Mouse (Mus musculus) stomach, embryonic 16.5 days (tissue): ENCODE data around the gene Arhgap32. TPM values are rescaled to one million over a fixed set of nuclear protein-coding genes. Genes with fewer than 3 reads are reported as not detected.
A peak's percentile ranks its signal among the peaks of the same experiment; 100 is the strongest.

ENCODE experiments used
- ATAC-seq: fragments of 200-750 bp; cut with Nextera tagmentation; 2 replicates; pipeline ENCODE4 v1.8.0; 2017; ENCODE audit warnings: moderate number of reproducible peaks, moderate TSS enrichment; ENCODE audit not compliant: insufficient read depth, low FRiP score
- H3K27ac ChIP-seq: fragments of 300-500 bp; sonication (generic); 2 replicates; pipeline ENCODE4 v1.5.1; 2014; ENCODE audit warnings: low read length
- H3K27me3 ChIP-seq: fragments of 300-500 bp; sonication (generic); 2 replicates; pipeline ENCODE4 v1.6.1; 2014; ENCODE audit warnings: low read length, control low read depth, mixed read lengths; ENCODE audit not compliant: control insufficient read depth, insufficient read depth
- H3K36me3 ChIP-seq: fragments of 300-500 bp; sonication (generic); 2 replicates; pipeline ENCODE4 v1.6.1; 2014; ENCODE audit warnings: low read length; ENCODE audit not compliant: control insufficient read depth, insufficient read depth
- H3K4me1 ChIP-seq: fragments of 300-500 bp; sonication (generic); 2 replicates; pipeline ENCODE4 v1.6.1; 2014; ENCODE audit warnings: low read length, control low read depth, mixed read lengths; ENCODE audit not compliant: control insufficient read depth, insufficient read depth
- H3K4me2 ChIP-seq: fragments of 300-500 bp; sonication (generic); 2 replicates; pipeline ENCODE4 v1.6.1; 2014; ENCODE audit warnings: low read depth, low read length, mixed read lengths
- H3K4me3 ChIP-seq: fragments of 300-500 bp; sonication (generic); replicated peaks from 2 replicates; pipeline ENCODE4 v1.5.1; 2014; ENCODE audit warnings: mild to moderate bottlenecking, low read length
- H3K9ac ChIP-seq: fragments of 300-500 bp; sonication (generic); 2 replicates; pipeline ENCODE4 v1.6.1; 2014; ENCODE audit warnings: low read length
- H3K9me3 ChIP-seq: fragments of 300-500 bp; sonication (generic); replicated peaks from 2 replicates; pipeline ENCODE4 v1.6.1; 2016; ENCODE audit warnings: low read length, control low read depth; ENCODE audit not compliant: control insufficient read depth
- WGBS: fragments of 180-500 bp; shearing (Covaris S2); extraction: QIAGEN DNeasy Blood & Tissue Kit; methylation state at CpG from one replicate; pipeline ENCODE4 v1.1.7; 2014; 5-methylcytosine and 5-hydroxymethylcytosine counted together
- polyA plus RNA-seq: library from polyadenylated mRNA; unstranded; fragments of >200 nt; fragmentation: Nextera tagmentation; extraction: Ambion mirVana; gene quantifications from 2 replicates; pipeline ENCODE4 v1.2.1, GENCODE M21; 2015

Gene Arhgap32
- polyA plus RNA-seq, 1 experiment from 2014 or later, result 16.6 TPM

DNA sequence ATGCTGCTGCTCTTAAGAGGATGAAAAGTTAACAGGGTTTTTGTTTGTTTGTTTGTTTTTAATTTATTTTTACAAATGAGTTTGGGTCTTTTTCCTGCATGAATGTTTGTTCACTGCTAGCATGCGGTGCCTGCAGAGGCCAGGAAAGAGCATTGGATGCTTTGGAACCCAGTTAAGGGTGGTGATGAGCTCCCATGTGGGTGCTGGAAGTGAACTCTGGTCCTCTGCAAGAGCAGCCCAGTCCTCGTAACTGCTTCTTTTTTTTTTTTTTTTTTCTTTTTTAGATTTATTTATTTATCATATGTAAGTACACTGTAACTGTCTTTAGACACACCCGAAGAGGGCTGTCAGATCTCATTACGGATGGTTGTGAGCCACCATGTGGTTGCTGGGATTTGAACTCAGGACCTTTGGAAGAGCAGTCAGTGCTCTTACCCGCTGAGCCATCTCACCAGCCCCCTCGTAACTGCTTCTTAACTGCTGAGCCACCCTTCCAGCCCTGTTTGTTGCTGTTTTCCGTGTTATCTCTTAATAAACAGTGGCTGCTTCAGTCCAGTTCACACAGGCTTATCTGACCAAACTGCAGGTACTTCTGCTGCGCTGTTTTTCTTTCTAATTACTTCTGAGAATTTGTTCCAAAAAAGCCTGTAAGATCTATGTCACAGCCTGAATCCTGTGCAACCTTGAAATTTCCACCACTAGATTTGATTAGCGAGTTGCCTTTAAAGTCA is 17.3 kb upstream of the Arhgap32 start:
- H3K27me3 ChIP-seq, result no peaks in the 10 kb centered on the region
- H3K36me3 ChIP-seq, result no peaks in the 10 kb centered on the region
- H3K4me1 ChIP-seq, result peaks cover 23% of the 10 kb centered on the region
- H3K4me3 ChIP-seq, result no peak overlapping the region
- no peak overlapping the region for H3K9ac ChIP-seq
- H3K9me3 ChIP-seq, result no peaks in the 10 kb centered on the region
- WGBS, result 83% methylated on average over 9 of the region's 9 CpGs
- no peak for ATAC-seq
- no peak overlapping the region for H3K27ac ChIP-seq
- H3K4me2 ChIP-seq, result no peak overlapping the region

DNA sequence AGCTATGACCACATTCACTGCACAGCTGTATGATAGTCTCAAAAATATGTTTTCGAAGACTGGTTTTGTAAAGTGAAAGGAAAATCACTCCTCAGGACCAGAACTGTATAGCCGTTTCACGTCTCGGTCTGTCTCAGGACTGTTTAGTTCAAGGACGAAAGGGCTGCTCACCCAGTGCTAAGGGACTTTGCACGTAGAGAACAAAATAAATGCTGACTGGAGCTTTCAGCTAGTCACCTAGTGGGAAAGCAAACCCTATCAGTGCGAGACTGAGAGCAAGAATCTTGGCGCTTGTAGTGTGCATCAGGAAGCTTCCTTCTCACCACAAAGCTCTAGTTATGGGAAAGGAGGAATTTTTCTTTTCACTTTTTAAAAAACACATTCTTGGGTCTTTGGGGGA is 15.4 kb upstream of the Arhgap32 start:
- Histone ChIP-seq H3K9ac (no peak overlapping the region), H3K4me2 (no peak overlapping the region), H3K9me3 (no peaks in the 10 kb centered on the region), H3K4me1 (peaks cover 9% of the 10 kb centered on the region), H3K36me3 (no peaks in the 10 kb centered on the region), H3K27me3 (no peaks in the 10 kb centered on the region), H3K4me3 (no peak overlapping the region), H3K27ac (no peak overlapping the region)
- no peak for ATAC-seq
- 81% methylated on average over 8 of the region's 8 CpGs for WGBS

DNA sequence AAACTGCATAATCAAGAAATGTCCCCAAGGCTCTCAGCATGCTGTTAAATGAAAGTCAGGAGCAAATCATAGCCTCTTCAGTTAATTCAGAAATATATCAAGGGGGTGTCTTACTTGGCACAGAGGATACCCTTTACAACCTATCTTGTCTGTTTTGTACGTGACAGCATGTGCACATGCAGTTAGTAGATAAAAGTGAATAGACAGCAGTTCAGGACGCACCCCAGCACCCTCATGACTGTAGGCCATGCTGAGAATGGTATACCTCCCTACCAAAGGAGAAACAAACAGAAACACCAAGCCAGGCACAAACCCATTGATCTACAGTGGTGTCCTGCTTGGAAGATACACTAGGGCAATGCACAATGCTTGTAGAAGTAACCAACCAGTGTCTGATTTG is 14.4 kb upstream of the Arhgap32 start:
- Histone ChIP-seq H3K4me3 (no peak overlapping the region), H3K27me3 (no peaks in the 10 kb centered on the region), H3K36me3 (no peaks in the 10 kb centered on the region), H3K9ac (no peak overlapping the region), H3K4me2 (no peak overlapping the region), H3K9me3 (no peaks in the 10 kb centered on the region), H3K27ac (no peak overlapping the region), H3K4me1 (0 out of 2 replicates have a peak, but pooled peaks cover 3% of the 10 kb centered on the region)
- no peak for ATAC-seq
- WGBS, result 91% methylated on average over 2 of the region's 2 CpGs

DNA sequence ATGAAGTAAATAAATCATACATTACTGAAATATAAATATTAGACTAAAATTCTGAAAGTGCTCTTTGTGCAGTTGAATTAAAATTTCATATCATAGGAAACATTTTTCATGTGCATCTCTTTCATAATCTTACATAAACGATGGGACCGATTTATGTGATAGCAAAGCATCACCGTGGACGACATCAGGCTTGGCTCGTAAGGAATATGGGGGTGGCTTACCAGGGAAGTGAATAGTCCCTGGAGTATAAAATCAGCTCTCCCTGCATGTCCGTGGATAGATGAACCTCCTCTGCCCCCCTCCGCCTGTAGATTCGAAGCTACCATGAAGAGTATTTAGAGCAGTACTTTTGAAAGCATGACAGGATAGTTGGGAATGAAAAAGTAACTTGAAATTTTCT is 11.3 kb upstream of the Arhgap32 start:
- Histone ChIP-seq H3K4me1 (no peaks in the 10 kb centered on the region), H3K36me3 (no peaks in the 10 kb centered on the region), H3K9ac (no peak overlapping the region), H3K9me3 (no peaks in the 10 kb centered on the region), H3K27ac (no peak overlapping the region), H3K27me3 (no peaks in the 10 kb centered on the region), H3K4me2 (no peak overlapping the region), H3K4me3 (no peak overlapping the region)
- no peak for ATAC-seq
- WGBS, result 69% methylated on average over 8 of the region's 8 CpGs

DNA sequence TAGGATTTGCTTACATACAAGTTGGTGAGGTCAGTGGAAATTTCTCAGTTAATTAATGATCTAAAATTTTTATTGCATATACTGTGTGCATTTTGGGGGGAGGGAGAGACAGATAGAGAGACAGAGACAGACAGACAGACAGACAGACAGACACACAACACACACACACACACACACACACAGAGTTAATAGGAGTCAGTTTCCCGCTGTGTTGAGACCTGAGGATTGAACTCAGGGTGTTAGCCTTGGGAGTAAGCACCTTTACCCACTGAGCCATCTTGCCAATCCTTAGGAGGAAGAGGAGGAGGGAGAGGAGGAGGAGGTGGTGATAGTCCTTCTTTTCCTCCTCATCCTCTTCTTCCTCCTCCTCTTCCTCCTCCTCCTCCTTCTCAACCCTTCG is 5.6 kb upstream of the Arhgap32 start:
- Histone ChIP-seq H3K4me3 (no peak overlapping the region), H3K36me3 (no peaks in the 10 kb centered on the region), H3K4me1 (peaks cover 3% of the 10 kb centered on the region; the same call in 1 of the 2 replicates), H3K9me3 (no peaks in the 10 kb centered on the region), H3K27me3 (no peaks in the 10 kb centered on the region), H3K9ac (no peak overlapping the region), H3K27ac (no peak overlapping the region), H3K4me2 (no peak overlapping the region)
- 94% methylated on average over 2 of the region's 2 CpGs for WGBS
- no peak for ATAC-seq

DNA sequence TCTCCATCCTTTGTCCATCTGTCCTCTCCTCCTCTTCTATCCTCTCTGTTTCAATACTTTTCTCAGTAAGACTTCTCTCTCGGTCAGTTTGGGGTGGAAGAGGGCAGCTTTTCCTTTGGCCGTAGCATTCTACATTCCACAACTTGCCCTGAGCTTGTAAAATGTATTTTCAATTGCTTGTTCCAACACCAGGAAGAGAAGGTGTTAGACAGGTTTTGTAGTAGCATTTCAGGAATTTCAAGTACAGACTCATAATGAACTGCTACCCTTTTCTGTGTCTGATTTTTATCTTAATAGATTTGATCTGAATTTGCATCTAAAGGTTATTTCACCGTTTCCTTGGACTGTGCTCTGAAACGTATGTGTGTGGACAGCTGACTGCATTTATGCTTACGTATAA is 336 bp downstream of the Arhgap32 start:
- peak overlapping the region; percentile 31; the same call in 1 of the 2 replicates for H3K9ac ChIP-seq
- peak overlapping the region; percentile 82 for H3K27ac ChIP-seq
- peaks cover 14% of the 10 kb centered on the region; the same call in 1 of the 2 replicates for H3K4me1 ChIP-seq
- peak overlapping the region; percentile 32 for H3K4me2 ChIP-seq
- H3K36me3 ChIP-seq, result no peaks in the 10 kb centered on the region
- no peaks in the 10 kb centered on the region; the same call in 1 of the 2 replicates for H3K9me3 ChIP-seq
- H3K27me3 ChIP-seq, result no peaks in the 10 kb centered on the region
- WGBS, result 53% methylated on average over 5 of the region's 5 CpGs
- H3K4me3 ChIP-seq, result no peak overlapping the region; the same call in 1 of the 2 replicates
- ATAC-seq, result no peak

DNA sequence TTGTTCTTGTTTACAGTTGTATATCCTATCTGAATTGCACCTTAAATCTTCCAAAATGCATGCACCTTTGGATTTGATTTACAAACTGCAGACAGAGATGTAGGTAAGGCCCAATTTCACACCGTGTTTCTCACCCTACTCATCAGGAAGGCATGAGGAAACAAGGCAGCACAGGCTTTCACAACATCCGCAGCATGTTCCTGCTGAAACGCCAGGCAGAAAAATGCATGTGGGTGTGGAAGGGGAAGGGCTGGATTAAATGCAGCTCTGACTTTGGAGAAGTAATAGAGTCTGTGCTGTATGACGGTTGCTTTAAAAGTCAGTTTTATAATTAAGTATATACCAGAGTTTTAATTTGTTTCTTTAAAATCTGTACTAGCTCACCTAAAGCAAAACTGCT is 1.9 kb downstream of the Arhgap32 start:
- Histone ChIP-seq H3K4me3 (no peak overlapping the region), H3K9me3 (no peaks in the 10 kb centered on the region; the same call in 1 of the 2 replicates), H3K9ac (no peak overlapping the region), H3K27me3 (no peaks in the 10 kb centered on the region), H3K36me3 (peaks cover 4% of the 10 kb centered on the region; the same call in 1 of the 2 replicates), H3K4me1 (peaks cover 14% of the 10 kb centered on the region; the same call in 1 of the 2 replicates), H3K4me2 (no peak overlapping the region), H3K27ac (peak overlapping the region; percentile 90)
- peak; percentile 62; the same call in 1 of the 2 replicates for ATAC-seq
- WGBS, result 33% methylated on average over 4 of the region's 4 CpGs

DNA sequence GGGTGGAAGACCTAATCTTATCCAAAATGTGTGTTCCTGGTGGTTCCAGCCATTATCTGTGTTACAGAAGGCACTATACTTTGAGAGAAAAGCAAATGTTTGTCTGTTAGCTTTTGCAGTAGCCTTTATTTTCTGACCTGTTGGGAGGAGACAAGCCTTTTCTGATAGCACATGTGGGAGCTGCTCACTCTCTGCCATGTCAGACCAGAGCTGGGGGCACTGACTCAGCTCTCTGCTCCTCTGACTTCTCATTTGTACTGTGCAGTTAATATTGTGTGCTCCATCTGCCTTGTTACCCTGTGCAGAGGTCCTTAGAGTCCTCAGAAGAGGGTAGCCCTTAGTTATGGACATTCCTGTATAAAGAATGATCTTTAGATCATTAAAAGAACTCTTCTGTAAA is 2.5 kb downstream of the Arhgap32 start:
- no peaks in the 10 kb centered on the region for H3K27me3 ChIP-seq
- H3K9me3 ChIP-seq, result no peaks in the 10 kb centered on the region; the same call in 1 of the 2 replicates
- no peak overlapping the region for H3K4me2 ChIP-seq
- H3K4me3 ChIP-seq, result no peak overlapping the region
- H3K4me1 ChIP-seq, result peaks cover 14% of the 10 kb centered on the region; the same call in 1 of the 2 replicates
- peak; percentile 69; the same call in 1 of the 2 replicates for ATAC-seq
- H3K36me3 ChIP-seq, result peaks cover 4% of the 10 kb centered on the region; the same call in 1 of the 2 replicates
- H3K27ac ChIP-seq, result peak overlapping the region; percentile 90
- no peak overlapping the region for H3K9ac ChIP-seq

DNA sequence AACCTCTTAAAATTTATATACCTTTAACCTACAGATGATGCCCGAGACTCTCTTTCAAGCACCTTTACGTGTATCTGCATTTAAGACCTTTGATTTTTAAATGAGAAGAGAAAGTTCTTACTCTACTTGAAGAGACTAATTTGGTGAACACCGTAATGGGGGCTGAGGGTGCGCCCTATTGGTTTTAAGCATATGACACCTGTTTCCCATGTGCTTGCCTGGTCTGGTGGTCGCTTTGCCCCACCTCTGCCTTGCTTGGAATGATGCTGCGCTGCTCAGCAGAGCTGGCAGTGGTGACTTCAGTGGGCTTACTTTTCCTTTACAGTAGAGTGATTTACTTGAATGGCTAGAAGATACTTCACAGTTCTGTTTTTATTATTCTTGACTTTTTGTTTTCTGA is 3.6 kb downstream of the Arhgap32 start:
- peaks cover 14% of the 10 kb centered on the region; the same call in 1 of the 2 replicates for H3K4me1 ChIP-seq
- H3K4me2 ChIP-seq, result no peak overlapping the region
- WGBS, result 90% methylated on average over 6 of the region's 6 CpGs
- H3K4me3 ChIP-seq, result no peak overlapping the region
- no peaks in the 10 kb centered on the region; the same call in 1 of the 2 replicates for H3K9me3 ChIP-seq
- peaks cover 4% of the 10 kb centered on the region; the same call in 1 of the 2 replicates for H3K36me3 ChIP-seq
- H3K27me3 ChIP-seq, result no peaks in the 10 kb centered on the region
- H3K27ac ChIP-seq, result no peak overlapping the region
- no peak for ATAC-seq
- H3K9ac ChIP-seq, result no peak overlapping the region
